Mouse (Mus musculus): Measurements from ENCODE around the gene M1ap. TPM values are rescaled to one million over a fixed set of nuclear protein-coding genes. Genes with fewer than 3 reads are reported as not detected.

Gene M1ap
- polyA plus RNA-seq, 1 experiment: 10.3 TPM

- TF ChIP-seq CTCF (IDR thresholded peaks at IDR 0.05; ENCODE audit: control insufficient read depth, insufficient read depth, low read length) (peak; percentile 97), POLR2A (IDR thresholded peaks at IDR 0.05; ENCODE audit: borderline replicate concordance, control insufficient read depth, low read depth, low read length) (no peak)
- WGBS: under 1% methylated on average over 11 of the region's 11 CpGs
- Histone ChIP-seq H3K4me3 (replicated peaks; ENCODE audit: control insufficient read depth, low read depth, low read length) (peak overlapping the region; percentile 39), H3K4me1 (ENCODE audit: control insufficient read depth, insufficient read depth, low read length) (peaks cover 9% of the 10 kb centered on the region), H3K27ac (ENCODE audit: control insufficient read depth, insufficient read depth, low read depth, low read length, poor library complexity) (peak overlapping the region; percentile 90)
Observed at GRCm38 (mm10) chr6:82996740-82997315, 50.1 kb downstream of the M1ap start.

GRCm38 (mm10) chr6:82997511-82998102 is 50.9 kb downstream of the M1ap start:
- 12% methylated on average over 7 of the region's 7 CpGs for WGBS
- Histone ChIP-seq H3K4me3 (replicated peaks; ENCODE audit: control insufficient read depth, low read depth, low read length) (no peak overlapping the region), H3K4me1 (ENCODE audit: control insufficient read depth, insufficient read depth, low read length) (peaks cover 9% of the 10 kb centered on the region), H3K27ac (ENCODE audit: control insufficient read depth, insufficient read depth, low read depth, low read length, poor library complexity) (peak overlapping the region; percentile 90)
- TF ChIP-seq POLR2A (IDR thresholded peaks at IDR 0.05; ENCODE audit: borderline replicate concordance, control insufficient read depth, low read depth, low read length): no peak
- TF ChIP-seq CTCF (IDR thresholded peaks at IDR 0.05; ENCODE audit: control insufficient read depth, insufficient read depth, low read length): no peak

DNA sequence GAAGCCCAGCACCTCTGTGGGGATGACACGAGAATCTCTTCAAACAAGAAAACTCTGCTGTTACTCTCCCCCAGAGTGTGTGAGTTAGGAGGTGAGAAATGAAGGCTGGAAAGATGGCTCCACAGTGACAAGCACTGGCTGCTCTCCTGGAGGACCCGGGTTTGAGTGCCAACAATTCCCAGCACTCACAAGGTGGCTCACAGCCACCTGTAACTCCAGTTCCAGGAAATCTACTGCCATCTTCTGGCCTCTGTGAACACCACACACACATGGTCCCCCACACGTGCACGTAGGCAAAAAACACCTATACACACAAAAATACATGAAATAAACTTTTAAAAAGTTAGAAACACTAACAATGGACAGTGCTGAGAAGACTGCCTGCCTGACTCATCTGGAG is 51.6 kb downstream of the M1ap start:
- peak; percentile 48; the same call in 1 of the 2 replicates for TF ChIP-seq CTCF (IDR thresholded peaks at IDR 0.05; ENCODE audit: control insufficient read depth, insufficient read depth, low read length)
- no peak for TF ChIP-seq POLR2A (IDR thresholded peaks at IDR 0.05; ENCODE audit: borderline replicate concordance, control insufficient read depth, low read depth, low read length)
- Histone ChIP-seq H3K4me3 (replicated peaks; ENCODE audit: control insufficient read depth, low read depth, low read length) (no peak overlapping the region), H3K4me1 (ENCODE audit: control insufficient read depth, insufficient read depth, low read length) (peaks cover 9% of the 10 kb centered on the region), H3K27ac (ENCODE audit: control insufficient read depth, insufficient read depth, low read depth, low read length, poor library complexity) (peak overlapping the region; percentile 80)
- WGBS: 73% methylated on average over 4 of the region's 4 CpGs

GRCm38 (mm10) chr6:82999986-83000385 is 53.3 kb downstream of the M1ap start:
- TF ChIP-seq POLR2A (IDR thresholded peaks at IDR 0.05; ENCODE audit: borderline replicate concordance, control insufficient read depth, low read depth, low read length): no peak
- no peak for TF ChIP-seq CTCF (IDR thresholded peaks at IDR 0.05; ENCODE audit: control insufficient read depth, insufficient read depth, low read length)
- H3K27ac ChIP-seq (ENCODE audit: control insufficient read depth, insufficient read depth, low read depth, low read length, poor library complexity): no peak overlapping the region
- peaks cover 11% of the 10 kb centered on the region for H3K4me1 ChIP-seq (ENCODE audit: control insufficient read depth, insufficient read depth, low read length)
- no peak overlapping the region for H3K4me3 ChIP-seq (replicated peaks; ENCODE audit: control insufficient read depth, low read depth, low read length)
- 90% methylated on average over 8 of the region's 8 CpGs for WGBS

- Histone ChIP-seq H3K4me3 (replicated peaks; ENCODE audit: control insufficient read depth, low read depth, low read length) (no peak overlapping the region), H3K27ac (ENCODE audit: control insufficient read depth, insufficient read depth, low read depth, low read length, poor library complexity) (no peak overlapping the region)
- 80% methylated on average over 1 of the region's 1 CpGs for WGBS
Observed at GRCm38 (mm10) chr6:83003082-83003481, 56.4 kb downstream of the M1ap start.

GRCm38 (mm10) chr6:83003850-83004249 is 57.1 kb downstream of the M1ap start:
- H3K4me1 ChIP-seq (ENCODE audit: control insufficient read depth, insufficient read depth, low read length): peaks cover 12% of the 10 kb centered on the region
- no peak for TF ChIP-seq CTCF (IDR thresholded peaks at IDR 0.05; ENCODE audit: control insufficient read depth, insufficient read depth, low read length)
- TF ChIP-seq POLR2A (IDR thresholded peaks at IDR 0.05; ENCODE audit: borderline replicate concordance, control insufficient read depth, low read depth, low read length): no peak
- H3K27ac ChIP-seq (ENCODE audit: control insufficient read depth, insufficient read depth, low read depth, low read length, poor library complexity): peak overlapping the region; percentile 35; the same call in 1 of the 2 replicates
- WGBS: 60% methylated on average over 5 of the region's 5 CpGs
- H3K4me3 ChIP-seq (replicated peaks; ENCODE audit: control insufficient read depth, low read depth, low read length): no peak overlapping the region

More at GRCm38 (mm10) chr6:83003082-83003481, 56.4 kb downstream of the M1ap start:
- no peak for TF ChIP-seq CTCF (IDR thresholded peaks at IDR 0.05; ENCODE audit: control insufficient read depth, insufficient read depth, low read length)
- TF ChIP-seq POLR2A (IDR thresholded peaks at IDR 0.05; ENCODE audit: borderline replicate concordance, control insufficient read depth, low read depth, low read length): no peak
- H3K4me1 ChIP-seq (ENCODE audit: control insufficient read depth, insufficient read depth, low read length): peaks cover 11% of the 10 kb centered on the region

DNA sequence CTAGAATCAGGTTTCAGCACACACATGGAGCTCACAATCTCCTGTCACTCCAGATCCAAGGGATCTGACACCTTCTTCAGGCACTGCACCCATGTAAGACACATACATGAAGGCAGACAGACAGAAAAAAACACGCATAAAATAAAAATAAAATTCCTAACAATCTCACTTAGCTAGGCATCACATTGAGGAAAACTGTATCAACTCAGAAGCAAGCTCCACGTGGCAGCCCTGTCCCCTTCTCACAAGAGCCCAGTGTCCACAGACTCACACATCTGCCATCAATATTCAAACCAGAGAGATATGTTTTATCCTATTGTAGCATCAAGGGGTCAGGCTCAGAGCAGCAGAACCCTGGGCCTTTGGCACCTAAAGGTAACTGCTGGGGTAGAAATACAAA is 57.6 kb downstream of the M1ap start:
- H3K4me3 ChIP-seq (replicated peaks; ENCODE audit: control insufficient read depth, low read depth, low read length): peak overlapping the region; percentile 33
- peak overlapping the region; percentile 35; the same call in 1 of the 2 replicates for H3K27ac ChIP-seq (ENCODE audit: control insufficient read depth, insufficient read depth, low read depth, low read length, poor library complexity)
- peaks cover 12% of the 10 kb centered on the region for H3K4me1 ChIP-seq (ENCODE audit: control insufficient read depth, insufficient read depth, low read length)
- WGBS: 41% methylated on average over 2 of the region's 2 CpGs
- TF ChIP-seq POLR2A (IDR thresholded peaks at IDR 0.05; ENCODE audit: borderline replicate concordance, control insufficient read depth, low read depth, low read length) (no peak), CTCF (IDR thresholded peaks at IDR 0.05; ENCODE audit: control insufficient read depth, insufficient read depth, low read length) (no peak)

GRCm38 (mm10) chr6:83004872-83005271 is 58.2 kb downstream of the M1ap start:
- peak overlapping the region; percentile 33 for H3K4me3 ChIP-seq (replicated peaks; ENCODE audit: control insufficient read depth, low read depth, low read length)
- peak overlapping the region; percentile 61 for H3K27ac ChIP-seq (ENCODE audit: control insufficient read depth, insufficient read depth, low read depth, low read length, poor library complexity)
- H3K4me1 ChIP-seq (ENCODE audit: control insufficient read depth, insufficient read depth, low read length): peaks cover 12% of the 10 kb centered on the region
- WGBS: 9% methylated on average over 7 of the region's 7 CpGs
- TF ChIP-seq POLR2A (IDR thresholded peaks at IDR 0.05; ENCODE audit: borderline replicate concordance, control insufficient read depth, low read depth, low read length) (peak; percentile 35; the same call in 1 of the 2 replicates), CTCF (IDR thresholded peaks at IDR 0.05; ENCODE audit: control insufficient read depth, insufficient read depth, low read length) (no peak)

All from bone marrow, adult 2 months (tissue).